Mouse (Mus musculus): ENCODE results near the gene Zfand3.

Gene Zfand3

GRCm38 (mm10) chr17:29998566-29999295 lies 5.8 kb upstream of the Zfand3 start:
- DNase-seq (ENCODE audit: low spot score in 2 of 2) = no peak

- DNase-seq (ENCODE audit: low spot score in 2 of 2) = no peak
These were observed 540 bp downstream of the Zfand3 start for GRCm38 (mm10) chr17:30005103-30005443.

- peak; percentile 45 to 49 for DNase-seq (ENCODE audit: low spot score in 2 of 2)
These were observed 963 bp downstream of the Zfand3 start for GRCm38 (mm10) chr17:30005451-30005941.

- DNase-seq (ENCODE audit: low spot score in 2 of 2) = no peak
These were observed 2.3 kb downstream of the Zfand3 start for GRCm38 (mm10) chr17:30006877-30007276.

- no peak for DNase-seq (ENCODE audit: low spot score in 2 of 2)
These were observed 3.4 kb downstream of the Zfand3 start for GRCm38 (mm10) chr17:30007883-30008282.

GRCm38 (mm10) chr17:30008392-30008791 lies 3.9 kb downstream of the Zfand3 start:
- no peak for DNase-seq (ENCODE audit: low spot score in 2 of 2)

DNA sequence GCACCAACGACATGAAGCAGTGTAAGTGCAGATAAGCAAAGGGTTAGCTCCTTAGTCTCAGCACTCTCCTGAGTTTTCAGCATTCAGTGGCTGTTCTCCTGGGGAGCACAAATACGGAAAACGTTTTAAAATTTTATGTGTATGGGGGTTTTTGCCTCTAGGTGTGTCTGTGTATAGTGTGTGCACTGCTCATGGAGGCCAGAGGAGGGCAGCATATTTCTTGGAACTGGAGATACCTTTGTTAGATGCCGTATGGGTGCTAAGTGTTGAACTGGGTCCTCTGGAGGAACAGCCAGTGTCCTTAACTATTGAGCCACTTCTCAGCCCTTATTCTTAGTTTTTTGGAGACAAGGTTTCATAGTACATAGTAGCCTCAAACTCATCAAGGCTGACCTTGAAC lies 10.1 kb downstream of the Zfand3 start:
- no peak for DNase-seq (ENCODE audit: low spot score in 2 of 2)

- DNase-seq (ENCODE audit: low spot score in 2 of 2) = no peak
These were observed 14.5 kb downstream of the Zfand3 start for GRCm38 (mm10) chr17:30018927-30019610.

DNA sequence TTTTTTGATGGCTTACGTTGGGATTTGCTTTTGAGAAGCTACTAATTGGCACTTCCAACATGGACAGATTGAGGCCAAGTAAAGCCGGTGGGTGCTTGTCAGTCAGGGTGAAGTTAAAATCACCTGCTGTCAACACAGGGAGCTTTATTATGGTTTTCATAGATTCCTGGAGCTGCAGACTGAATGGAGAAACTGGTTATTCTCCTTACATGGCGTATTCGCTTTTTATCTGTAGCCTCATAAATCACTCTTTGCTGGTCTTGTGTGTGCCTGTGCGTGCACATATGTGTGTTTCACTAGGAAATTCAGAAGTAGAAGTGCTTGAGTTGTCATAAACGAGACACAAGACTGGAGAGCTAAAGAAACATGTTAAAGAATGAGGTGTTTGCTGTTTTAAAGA lies 15.4 kb downstream of the Zfand3 start:
- no peak for DNase-seq (ENCODE audit: low spot score in 2 of 2)

GRCm38 (mm10) chr17:30024651-30025050 lies 20.1 kb downstream of the Zfand3 start:
- peak; percentile 48 to 78 for DNase-seq (ENCODE audit: low spot score in 2 of 2)

DNA sequence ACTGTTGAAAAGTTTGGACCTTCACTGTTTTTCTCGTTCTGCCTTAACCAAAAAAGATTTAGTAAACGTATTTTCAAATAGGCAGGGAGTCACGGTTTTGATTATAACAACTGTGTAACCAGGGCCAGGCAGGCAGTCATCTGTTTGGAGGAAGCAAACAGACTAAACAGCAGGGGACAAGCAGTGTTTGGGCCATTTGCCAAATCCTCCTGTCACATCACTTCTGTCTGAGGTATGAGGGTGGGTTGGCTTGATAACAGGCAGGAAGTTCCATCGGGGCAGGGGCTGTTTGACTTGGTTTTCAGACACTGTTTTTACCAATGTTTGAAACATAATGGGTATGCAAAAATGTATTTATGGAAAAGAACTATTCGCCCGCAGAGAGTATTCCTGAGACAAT lies 22.1 kb downstream of the Zfand3 start:
- DNase-seq (ENCODE audit: low spot score in 2 of 2) = no peak

DNA sequence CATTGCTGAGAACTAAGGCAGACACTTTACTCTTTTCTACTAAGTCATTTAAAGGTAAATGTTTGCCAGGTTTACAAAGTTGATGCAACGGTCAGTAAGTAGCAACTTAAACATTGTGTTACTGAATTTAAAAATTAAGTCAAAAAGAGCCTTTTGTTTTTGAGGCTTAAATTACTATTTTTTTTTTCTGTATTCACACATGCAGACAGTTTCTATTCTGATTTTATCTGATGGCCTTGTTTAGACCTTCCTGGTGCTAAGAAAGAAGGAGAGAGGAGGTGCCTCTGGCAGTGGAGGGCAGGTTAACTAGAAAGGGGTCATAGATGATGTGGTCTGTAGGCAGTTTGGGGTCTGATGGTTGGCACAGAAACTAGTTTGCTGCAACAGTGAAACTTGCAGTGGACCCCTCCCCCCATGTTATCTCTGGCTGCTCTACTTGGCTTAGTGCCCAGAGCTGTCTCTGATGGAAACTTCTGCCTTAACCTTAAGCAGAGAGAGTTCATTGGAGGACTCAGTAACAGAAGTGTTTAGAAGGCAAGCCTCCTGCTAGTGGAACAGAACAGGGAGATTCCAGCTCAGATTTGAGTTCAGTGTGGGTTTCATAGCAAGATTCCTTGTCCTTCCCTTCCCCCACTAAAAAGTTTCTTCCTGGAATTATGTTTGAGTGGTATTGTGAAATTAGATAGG lies 23.0 kb downstream of the Zfand3 start:
- DNase-seq (ENCODE audit: low spot score in 2 of 2) = peak in 1 of 2 experiments; percentile 47

GRCm38 (mm10) chr17:30029633-30030226 lies 25.2 kb downstream of the Zfand3 start:
- no peak for DNase-seq (ENCODE audit: low spot score in 2 of 2)

DNA sequence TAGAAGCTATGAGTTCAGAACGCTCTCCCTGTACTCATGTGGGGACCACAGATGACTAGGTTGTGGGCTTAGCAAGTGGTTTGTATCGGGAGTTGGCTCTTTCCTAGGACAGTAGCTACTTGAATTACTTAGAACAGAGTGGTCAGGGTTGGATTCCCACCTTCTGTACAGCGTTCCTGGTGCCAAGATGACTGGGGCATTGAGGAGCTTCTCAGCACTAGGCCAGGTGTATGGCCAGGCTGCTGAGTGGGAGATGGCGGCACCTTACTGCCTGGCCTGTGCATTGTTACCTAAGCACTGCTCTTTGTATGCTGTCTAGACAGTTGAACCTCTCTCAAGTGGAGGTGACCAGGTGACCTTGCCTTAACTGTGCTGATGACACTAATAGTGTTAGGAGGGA lies 28.3 kb downstream of the Zfand3 start:
- DNase-seq (ENCODE audit: low spot score in 2 of 2) = no peak

GRCm38 (mm10) chr17:30033991-30034390 lies 29.5 kb downstream of the Zfand3 start:
- DNase-seq (ENCODE audit: low spot score in 2 of 2) = no peak

DNA sequence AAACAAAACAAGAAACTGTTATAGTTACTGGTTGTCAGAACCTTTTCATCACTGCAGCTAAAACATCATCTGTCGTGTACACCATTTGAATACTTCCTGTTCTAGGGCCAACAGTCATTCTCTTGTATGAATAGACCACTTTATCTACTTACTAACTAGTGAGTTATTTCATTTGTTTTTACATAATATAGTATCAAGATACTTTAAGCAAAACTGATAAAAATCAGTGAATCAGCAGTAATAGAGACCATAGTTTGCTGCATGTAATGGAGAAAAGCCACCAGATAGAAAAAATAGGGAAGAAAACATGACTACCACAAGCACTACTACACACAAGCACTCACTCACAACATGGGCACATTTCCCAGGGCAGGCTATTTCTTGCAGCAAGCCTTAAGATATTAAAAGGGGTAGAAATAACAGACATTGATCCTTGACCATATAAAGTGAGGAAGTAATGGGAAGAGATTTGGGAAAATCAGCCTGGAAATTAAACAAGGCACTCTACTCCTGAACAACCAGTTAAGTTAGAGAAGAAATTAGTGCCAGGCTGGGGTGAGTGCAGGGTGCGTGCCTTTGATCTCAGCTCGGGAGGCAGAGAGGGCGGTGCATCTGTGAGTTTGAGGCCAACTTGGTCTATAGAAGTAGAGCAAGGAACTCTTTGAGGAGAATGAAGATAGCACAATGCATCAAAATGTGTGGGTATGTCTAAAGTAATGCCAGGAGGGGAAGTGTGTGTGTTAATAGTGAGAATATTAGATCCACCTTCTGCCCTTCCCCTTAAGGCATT lies 30.9 kb downstream of the Zfand3 start:
- no peak for DNase-seq (ENCODE audit: low spot score in 2 of 2)

GRCm38 (mm10) chr17:30043163-30043822 lies 38.8 kb downstream of the Zfand3 start:
- no peak for DNase-seq (ENCODE audit: low spot score in 2 of 2)

GRCm38 (mm10) chr17:30045181-30045580 lies 40.6 kb downstream of the Zfand3 start:
- DNase-seq (ENCODE audit: low spot score in 2 of 2) = no peak

DNA sequence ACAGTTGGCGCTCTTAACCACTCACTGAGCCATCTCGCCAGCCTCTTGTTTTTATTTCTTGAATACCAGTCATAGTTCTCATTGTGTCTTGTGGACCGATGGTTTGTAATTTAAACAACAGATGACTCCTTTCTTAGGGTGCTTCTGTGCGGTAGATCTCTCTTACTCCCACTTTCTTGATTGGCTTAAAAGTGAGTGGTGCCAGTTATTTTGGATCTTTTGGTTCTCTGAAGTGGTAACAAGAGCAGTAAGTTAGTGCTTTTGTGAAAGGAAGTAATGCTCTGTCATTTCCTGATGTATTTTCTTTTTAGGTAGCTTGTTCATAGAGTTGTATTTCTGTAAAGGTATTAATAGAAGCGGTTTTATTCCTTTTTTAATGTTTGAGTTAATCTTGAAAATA lies 42.1 kb downstream of the Zfand3 start:
- DNase-seq (ENCODE audit: low spot score in 2 of 2) = no peak

DNA sequence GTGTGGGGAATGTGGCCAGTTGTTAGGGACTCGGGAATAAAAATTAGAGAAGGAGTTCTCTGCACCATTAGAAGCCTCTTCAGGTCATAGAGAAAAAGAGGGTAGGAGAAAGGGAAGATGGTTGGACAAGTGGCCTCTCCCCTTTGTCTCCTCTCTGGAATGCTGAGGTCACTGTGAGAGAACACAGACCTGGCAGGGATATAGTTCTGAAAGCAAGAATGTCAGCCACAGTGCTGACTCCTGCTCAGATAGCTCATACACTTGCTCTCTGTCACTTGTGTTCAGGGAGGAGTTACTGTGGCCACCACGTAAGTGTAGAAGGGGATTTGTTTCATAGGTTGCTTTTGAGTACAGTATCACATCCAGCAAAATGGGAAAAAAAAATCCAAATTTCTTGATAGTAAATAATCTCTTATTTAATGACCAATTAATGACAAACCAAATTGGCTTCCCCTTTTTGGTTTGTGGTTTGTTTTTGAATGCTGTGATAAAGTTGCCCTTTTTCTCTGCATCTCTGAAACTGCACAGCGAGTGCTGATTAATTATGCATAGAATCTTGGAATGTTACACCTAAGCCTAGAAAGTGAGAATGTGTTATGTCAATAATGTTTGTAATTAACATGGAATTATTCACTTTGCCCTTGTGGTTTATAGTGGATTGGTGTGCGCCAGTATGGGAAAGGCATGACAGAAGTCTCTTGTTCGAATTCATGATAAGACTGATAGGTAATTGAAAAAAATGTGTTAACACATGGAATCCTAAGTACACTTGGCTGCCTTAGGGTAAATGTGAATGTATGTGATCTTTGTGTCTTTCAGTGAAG lies 47.2 kb downstream of the Zfand3 start:
- DNase-seq (ENCODE audit: low spot score in 2 of 2) = no peak

All from spleen, postnatal 10 days (tissue).